Mouse (Mus musculus): ENCODE results near the gene Rab44. TPM values are rescaled to one million over a fixed set of nuclear protein-coding genes. Genes with fewer than 3 reads are reported as not detected.
A peak's percentile ranks its signal among the peaks of the same experiment; 100 is the strongest.

The Rab44 gene
- total and polyA plus RNA-seq, 3 experiments: 0.23 to 0.70 TPM; not detected in 1

DNA sequence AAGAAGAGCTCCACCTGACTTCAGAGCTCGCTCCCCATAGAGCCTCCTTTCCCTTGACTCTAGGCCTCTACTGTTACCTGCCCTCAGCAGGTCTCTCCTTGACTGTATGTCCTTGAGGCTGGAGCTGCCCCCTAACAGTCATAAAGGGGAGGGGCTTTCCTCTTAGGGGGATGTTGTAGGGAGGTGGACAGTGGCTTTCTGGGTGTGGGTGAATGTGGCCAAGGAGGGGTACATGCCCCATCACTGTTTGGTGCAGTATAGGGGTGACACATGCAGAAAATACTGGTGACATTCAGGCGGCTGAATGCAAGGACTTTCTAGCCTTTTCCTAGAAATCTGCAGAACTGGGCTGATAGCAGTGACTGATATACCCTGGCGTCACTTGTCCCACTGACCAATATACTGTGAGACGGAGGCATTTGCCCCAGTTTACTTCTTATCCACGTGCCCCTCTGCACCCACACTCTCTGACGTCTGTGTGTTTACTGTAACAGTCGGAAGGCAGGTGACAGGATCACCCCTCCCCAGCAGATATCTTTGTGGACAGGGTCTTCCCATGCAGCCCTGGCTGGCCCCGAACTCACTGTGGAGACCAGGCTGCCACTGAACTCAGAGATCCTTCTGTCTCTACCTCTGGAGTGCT is 3.2 kb downstream of the Rab44 start:
- Histone ChIP-seq H3K27ac (no peak overlapping the region), H3K27me3 (ENCODE audit: control insufficient read depth, insufficient read depth, low read length) (no peaks in the 10 kb centered on the region), H3K79me2 (replicated peaks; ENCODE audit: control insufficient read depth, insufficient read depth, low read length) (no peaks in the 10 kb centered on the region), H3K4me3 (no peak overlapping the region), H3K36me3 (ENCODE audit: control insufficient read depth, insufficient read depth, low read length) (no peaks in the 10 kb centered on the region), H3K9ac (ENCODE audit: low read depth, low read length) (no peak overlapping the region), H3K4me1 (ENCODE audit: control insufficient read depth, insufficient read depth, low read length) (0 out of 2 replicates have a peak, but pooled peaks cover 1% of the 10 kb centered on the region)
- intact Hi-C loops (cut with DNase I): no loop called here
- no peak for TF ChIP-seq POLR2A (IDR thresholded peaks at IDR 0.05; ENCODE audit: insufficient read depth, low read depth, low read length)
- TF ChIP-seq EP300 (IDR thresholded peaks at IDR 0.05; ENCODE audit: insufficient read depth, low read depth, low read length): no peak
- TF ChIP-seq CTCF (IDR thresholded peaks at IDR 0.05): no peak
- 76% methylated on average over 8 of the region's 8 CpGs for WGBS
- DNase-seq: peak in 1 of 2 experiments; percentile 1

DNA sequence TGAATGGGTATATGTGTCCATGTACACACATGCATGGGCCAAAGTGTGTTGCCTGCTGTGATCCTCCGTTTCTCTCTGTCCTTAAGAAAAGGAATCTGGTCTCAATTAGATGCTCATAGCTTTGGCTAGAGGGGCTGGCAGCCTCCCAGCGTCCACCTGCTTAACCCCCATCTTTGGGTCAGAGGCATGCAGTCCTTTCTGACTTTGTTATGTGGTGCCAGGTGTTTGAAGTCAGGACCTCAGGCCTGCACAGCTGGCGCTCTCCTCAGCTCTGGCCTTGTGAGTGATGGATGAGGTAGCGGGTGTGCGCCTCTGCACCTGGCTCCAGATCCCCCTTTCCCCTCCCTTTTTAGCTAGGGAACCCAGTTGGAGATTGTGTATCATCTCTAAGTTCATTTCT is 4.1 kb downstream of the Rab44 start:
- no peaks in the 10 kb centered on the region for H3K79me2 ChIP-seq (replicated peaks; ENCODE audit: control insufficient read depth, insufficient read depth, low read length)
- WGBS: 72% methylated on average over 5 of the region's 5 CpGs
- no peaks in the 10 kb centered on the region for H3K36me3 ChIP-seq (ENCODE audit: control insufficient read depth, insufficient read depth, low read length)
- intact Hi-C loops (cut with DNase I): no loop called here
- no peak overlapping the region for H3K4me3 ChIP-seq
- no peak for TF ChIP-seq POLR2A (IDR thresholded peaks at IDR 0.05; ENCODE audit: insufficient read depth, low read depth, low read length)
- no peak for TF ChIP-seq EP300 (IDR thresholded peaks at IDR 0.05; ENCODE audit: insufficient read depth, low read depth, low read length)
- no peak for TF ChIP-seq CTCF (IDR thresholded peaks at IDR 0.05)
- H3K9ac ChIP-seq (ENCODE audit: low read depth, low read length): no peak overlapping the region
- no peak for DNase-seq
- H3K4me1 ChIP-seq (ENCODE audit: control insufficient read depth, insufficient read depth, low read length): 0 out of 2 replicates have a peak, but pooled peaks cover 1% of the 10 kb centered on the region
- no peak overlapping the region for H3K27ac ChIP-seq
- H3K27me3 ChIP-seq (ENCODE audit: control insufficient read depth, insufficient read depth, low read length): no peaks in the 10 kb centered on the region

DNA sequence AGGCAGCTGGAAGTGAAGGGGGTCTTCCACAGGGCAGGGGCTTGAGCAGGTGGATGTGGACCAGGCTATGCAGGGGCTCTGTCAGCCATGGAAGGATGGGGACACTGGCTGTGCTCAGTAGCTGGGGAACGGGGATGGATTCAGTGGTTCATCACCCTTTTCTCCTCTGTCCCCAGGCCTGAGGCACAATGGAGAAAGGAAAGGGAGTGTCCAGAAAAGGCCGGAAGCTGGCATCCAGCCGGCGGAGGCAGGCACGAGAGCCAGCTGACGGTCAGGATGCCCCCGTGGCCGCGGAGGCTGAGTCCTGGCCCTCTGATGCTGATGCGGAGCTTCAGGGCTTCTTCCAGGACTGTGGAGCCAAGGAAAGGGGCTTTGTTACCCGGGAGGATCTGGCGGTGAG is 6.7 kb downstream of the Rab44 start:
- Histone ChIP-seq H3K4me3 (no peak overlapping the region), H3K4me1 (ENCODE audit: control insufficient read depth, insufficient read depth, low read length) (0 out of 2 replicates have a peak, but pooled peaks cover 1% of the 10 kb centered on the region), H3K36me3 (ENCODE audit: control insufficient read depth, insufficient read depth, low read length) (no peaks in the 10 kb centered on the region), H3K27ac (no peak overlapping the region), H3K27me3 (ENCODE audit: control insufficient read depth, insufficient read depth, low read length) (no peaks in the 10 kb centered on the region), H3K9ac (ENCODE audit: low read depth, low read length) (no peak overlapping the region), H3K79me2 (replicated peaks; ENCODE audit: control insufficient read depth, insufficient read depth, low read length) (no peaks in the 10 kb centered on the region)
- intact Hi-C loops (cut with DNase I): no loop called here
- 37% methylated on average over 12 of the region's 12 CpGs for WGBS
- TF ChIP-seq POLR2A (IDR thresholded peaks at IDR 0.05; ENCODE audit: insufficient read depth, low read depth, low read length) (no peak), CTCF (IDR thresholded peaks at IDR 0.05) (no peak), EP300 (IDR thresholded peaks at IDR 0.05; ENCODE audit: insufficient read depth, low read depth, low read length) (no peak)
- no peak for DNase-seq

DNA sequence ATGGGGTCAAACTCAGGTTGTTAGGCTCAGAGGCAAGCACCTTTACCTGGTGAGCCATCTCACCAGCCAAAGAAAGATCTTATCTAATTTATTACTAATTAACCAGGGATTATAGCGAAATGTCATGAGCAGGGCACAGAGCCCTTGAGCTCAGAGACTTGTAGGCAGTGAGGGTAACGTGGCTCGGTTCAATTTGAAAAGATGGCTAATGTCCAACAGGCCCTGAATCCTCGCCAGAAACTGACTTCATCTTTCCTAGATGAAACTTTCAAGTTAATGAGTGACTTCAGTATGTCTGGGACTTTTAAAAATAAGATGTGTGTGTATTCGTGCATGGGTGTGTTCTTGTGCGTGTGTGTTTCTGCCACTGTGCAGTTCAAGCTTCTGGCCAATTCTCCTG is 8.9 kb downstream of the Rab44 start:
- Histone ChIP-seq H3K4me1 (ENCODE audit: control insufficient read depth, insufficient read depth, low read length) (0 out of 2 replicates have a peak, but pooled peaks cover 1% of the 10 kb centered on the region), H3K79me2 (replicated peaks; ENCODE audit: control insufficient read depth, insufficient read depth, low read length) (no peaks in the 10 kb centered on the region), H3K27ac (no peak overlapping the region), H3K36me3 (ENCODE audit: control insufficient read depth, insufficient read depth, low read length) (no peaks in the 10 kb centered on the region), H3K9ac (ENCODE audit: low read depth, low read length) (no peak overlapping the region), H3K4me3 (no peak overlapping the region), H3K27me3 (ENCODE audit: control insufficient read depth, insufficient read depth, low read length) (no peaks in the 10 kb centered on the region)
- DNase-seq: no peak
- TF ChIP-seq CTCF (IDR thresholded peaks at IDR 0.05) (no peak), EP300 (IDR thresholded peaks at IDR 0.05; ENCODE audit: insufficient read depth, low read depth, low read length) (no peak), POLR2A (IDR thresholded peaks at IDR 0.05; ENCODE audit: insufficient read depth, low read depth, low read length) (no peak)
- intact Hi-C loops (cut with DNase I): no loop called here
- 47% methylated on average over 6 of the region's 6 CpGs for WGBS

DNA sequence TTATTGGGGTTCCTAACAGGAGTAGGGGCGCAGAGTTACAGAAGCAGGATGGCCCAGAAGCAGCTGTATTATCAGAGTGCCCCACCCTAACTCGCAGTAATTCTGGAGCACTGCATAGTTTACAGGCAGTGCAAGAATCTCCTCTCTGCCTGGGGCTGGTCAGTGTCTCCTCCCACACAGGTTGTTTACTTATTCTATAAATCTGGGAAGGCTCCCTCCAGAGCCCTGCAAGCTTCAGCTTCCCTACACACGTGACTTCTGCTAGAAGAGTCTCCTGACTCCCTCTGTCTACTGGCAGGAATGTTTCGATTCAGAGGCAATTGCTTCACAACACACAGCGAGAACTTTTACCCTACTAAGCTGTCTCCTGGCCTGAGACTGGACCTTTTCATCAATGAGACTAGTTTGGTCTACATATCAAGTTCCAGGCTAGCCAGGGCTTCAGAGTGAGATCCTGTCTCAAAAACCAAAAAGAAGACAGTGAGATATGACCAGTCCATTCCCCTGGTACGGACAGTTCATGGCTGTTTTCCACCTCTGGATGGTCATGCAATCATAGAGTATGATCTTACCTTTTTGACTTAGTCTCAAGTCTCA is 9.7 kb downstream of the Rab44 start:
- no peaks in the 10 kb centered on the region for H3K79me2 ChIP-seq (replicated peaks; ENCODE audit: control insufficient read depth, insufficient read depth, low read length)
- no peak overlapping the region for H3K9ac ChIP-seq (ENCODE audit: low read depth, low read length)
- H3K36me3 ChIP-seq (ENCODE audit: control insufficient read depth, insufficient read depth, low read length): no peaks in the 10 kb centered on the region
- 0 out of 2 replicates have a peak, but pooled peaks cover 1% of the 10 kb centered on the region for H3K4me1 ChIP-seq (ENCODE audit: control insufficient read depth, insufficient read depth, low read length)
- TF ChIP-seq EP300 (IDR thresholded peaks at IDR 0.05; ENCODE audit: insufficient read depth, low read depth, low read length) (no peak), CTCF (IDR thresholded peaks at IDR 0.05) (no peak), POLR2A (IDR thresholded peaks at IDR 0.05; ENCODE audit: insufficient read depth, low read depth, low read length) (no peak)
- H3K4me3 ChIP-seq: no peak overlapping the region
- WGBS: 61% methylated on average over 6 of the region's 6 CpGs
- H3K27me3 ChIP-seq (ENCODE audit: control insufficient read depth, insufficient read depth, low read length): no peaks in the 10 kb centered on the region
- intact Hi-C loops (cut with DNase I): no loop called here
- no peak overlapping the region for H3K27ac ChIP-seq
- no peak for DNase-seq

DNA sequence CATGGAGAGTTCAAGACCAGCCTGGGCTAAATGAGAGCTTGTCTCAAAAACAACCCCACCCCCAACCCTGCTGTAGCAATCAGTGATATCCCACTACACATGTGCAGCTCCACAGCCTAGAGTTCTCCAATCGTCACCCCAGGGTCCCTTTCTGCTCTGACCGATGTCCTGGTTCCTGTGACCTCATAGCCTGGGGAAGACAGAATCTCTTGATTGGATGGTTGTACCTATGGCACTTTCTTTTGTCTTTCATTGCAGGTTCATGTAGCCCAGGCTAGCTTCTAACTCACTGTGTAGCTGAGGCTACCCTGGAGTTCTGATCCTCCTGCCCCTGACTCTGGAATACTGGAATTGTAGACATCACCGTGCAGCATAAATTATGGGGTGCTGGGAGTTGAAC is 12.6 kb downstream of the Rab44 start:
- TF ChIP-seq CTCF (IDR thresholded peaks at IDR 0.05): no peak
- no peak for TF ChIP-seq EP300 (IDR thresholded peaks at IDR 0.05; ENCODE audit: insufficient read depth, low read depth, low read length)
- TF ChIP-seq POLR2A (IDR thresholded peaks at IDR 0.05; ENCODE audit: insufficient read depth, low read depth, low read length): no peak

More for the DNA sequence above, 12.6 kb downstream of the Rab44 start:
- Histone ChIP-seq H3K4me3 (no peak overlapping the region), H3K27me3 (ENCODE audit: control insufficient read depth, insufficient read depth, low read length) (no peaks in the 10 kb centered on the region), H3K27ac (no peak overlapping the region), H3K9ac (ENCODE audit: low read depth, low read length) (no peak overlapping the region), H3K79me2 (replicated peaks; ENCODE audit: control insufficient read depth, insufficient read depth, low read length) (no peaks in the 10 kb centered on the region), H3K36me3 (ENCODE audit: control insufficient read depth, insufficient read depth, low read length) (no peaks in the 10 kb centered on the region), H3K4me1 (ENCODE audit: control insufficient read depth, insufficient read depth, low read length) (no peaks in the 10 kb centered on the region)
- peak in 1 of 2 experiments; percentile 5 for DNase-seq
- intact Hi-C loops (cut with DNase I): no loop called here
- WGBS: 83% methylated on average over 3 of the region's 3 CpGs
